Mouse (Mus musculus): ENCODE results near the gene Ggt6.
"Not testable (repeated sequence)": the region's sequence is repeated elsewhere in the genome, so short reads cannot be mapped to it uniquely, and the experiment has no call there.

DNA sequence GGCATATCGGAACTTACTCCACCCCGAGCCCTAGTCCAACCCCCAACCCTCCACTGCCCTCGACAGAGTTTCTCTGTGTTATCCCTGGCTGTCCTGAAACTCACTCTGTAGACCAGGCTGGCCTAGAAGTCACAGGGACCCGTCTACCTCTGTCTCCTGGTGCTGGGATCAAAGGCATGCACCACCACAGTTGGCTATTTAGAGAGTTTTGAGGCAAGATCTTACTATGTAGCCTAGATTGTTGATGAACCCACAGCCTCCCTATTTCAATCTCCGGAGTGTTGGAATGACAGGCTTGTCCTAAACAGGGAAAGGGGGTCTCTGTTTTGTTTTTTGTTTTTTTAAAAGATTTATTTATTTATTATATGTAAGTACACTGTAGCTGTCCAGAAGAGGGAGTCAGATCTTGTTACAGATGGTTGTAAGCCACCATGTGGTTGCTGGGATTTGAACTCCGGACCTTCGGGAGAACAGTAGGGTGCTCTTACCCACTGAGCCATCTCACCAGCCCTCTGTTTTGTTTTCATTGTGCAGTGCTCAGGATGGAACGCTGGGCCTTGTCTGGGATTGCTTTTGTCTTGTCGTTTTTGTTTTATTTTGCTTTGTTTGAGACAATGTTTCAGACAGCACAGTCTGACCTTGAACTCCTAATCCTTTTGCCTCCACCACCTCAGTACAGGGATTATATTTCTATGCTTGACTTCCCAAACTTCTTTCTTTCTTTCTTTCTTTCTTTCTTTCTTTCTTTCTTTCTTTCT, 4.8 kb upstream of the Ggt6 start:
- not testable (repeated sequence) for TF ChIP-seq CTCF (IDR thresholded peaks at IDR 0.05; ENCODE audit: control insufficient read depth, insufficient read depth, insufficient read length); FOSL1 (IDR thresholded peaks at IDR 0.05; ENCODE audit: insufficient read depth, low read length, poor library complexity, severe bottlenecking); MAX (IDR thresholded peaks at IDR 0.05)

All from C2C12 (cell line).